Mouse (Mus musculus) kidney, adult 2 months (tissue): ENCODE data around the gene Drosha.

Source experiments
- CTCF ChIP-seq: fragments of 200-500 bp; conservative IDR thresholded peaks from 2 replicates; pipeline ENCODE4 v1.5.1; 2011; ENCODE audit warnings: low read depth, mild to moderate bottlenecking, control low read depth, low read length, moderate library complexity, mixed read lengths; ENCODE audit not compliant: insufficient read depth, insufficient read length
- POLR2A ChIP-seq: fragments of 200-500 bp; IDR thresholded peaks from one replicate; pipeline ENCODE4 v1.6.1; 2011; ENCODE audit warnings: low read depth, low read length, control low read depth

- TF ChIP-seq POLR2A (no peak), CTCF (no peak)
These were observed 147.8 kb downstream of the Drosha start for GRCm38 (mm10) chr15:12972441-12972840.
